Mouse (Mus musculus): ENCODE measurements around the gene Zfp541. TPM values are rescaled to one million over a fixed set of nuclear protein-coding genes. Genes with fewer than 3 reads are reported as not detected.

Zfp541 gene
- polyA plus RNA-seq, 1 experiment from 2014 or later = not detected

GRCm38 (mm10) chr7:16056459-16057135, 5.0 kb upstream of the Zfp541 start:
- Histone ChIP-seq H3K9me3 (replicated peaks; ENCODE audit: control insufficient read depth, low read length) (peaks cover 6% of the 10 kb centered on the region), H3K36me3 (ENCODE audit: control insufficient read depth, insufficient read depth) (no peaks in the 10 kb centered on the region), H3K9ac (ENCODE audit: low read length) (no peak overlapping the region), H3K4me2 (ENCODE audit: low read depth, low read length) (no peak overlapping the region), H3K27me3 (ENCODE audit: control insufficient read depth, insufficient read depth, low read length) (peaks cover 10% of the 10 kb centered on the region), H3K4me3 (ENCODE audit: low read length) (no peak overlapping the region), H3K4me1 (ENCODE audit: control insufficient read depth, insufficient read depth, low read length) (peaks cover 4% of the 10 kb centered on the region; the same call in 1 of the 2 replicates), H3K27ac (ENCODE audit: low read length) (no peak overlapping the region)
- no peak for ATAC-seq (replicated peaks; ENCODE audit: extremely low read depth, insufficient read depth, low FRiP score)
- 23% methylated on average over 5 of the region's 5 CpGs for WGBS

- Histone ChIP-seq H3K36me3 (ENCODE audit: control insufficient read depth, insufficient read depth) (no peaks in the 10 kb centered on the region), H3K9ac (ENCODE audit: low read length) (no peak overlapping the region), H3K27me3 (ENCODE audit: control insufficient read depth, insufficient read depth, low read length) (peaks cover 15% of the 10 kb centered on the region), H3K4me1 (ENCODE audit: control insufficient read depth, insufficient read depth, low read length) (0 out of 2 replicates have a peak, but pooled peaks cover under 1% of the 10 kb centered on the region), H3K4me3 (ENCODE audit: low read length) (no peak overlapping the region), H3K27ac (ENCODE audit: low read length) (no peak overlapping the region), H3K4me2 (ENCODE audit: low read depth, low read length) (no peak overlapping the region), H3K9me3 (replicated peaks; ENCODE audit: control insufficient read depth, low read length) (peaks cover 10% of the 10 kb centered on the region)
- 43% methylated on average over 2 of the region's 2 CpGs for WGBS
- ATAC-seq (replicated peaks; ENCODE audit: extremely low read depth, insufficient read depth, low FRiP score) = no peak
These were observed 4.5 kb upstream of the Zfp541 start for GRCm38 (mm10) chr7:16057136-16057534.

- ATAC-seq (replicated peaks; ENCODE audit: extremely low read depth, insufficient read depth, low FRiP score) = no peak
- no peak overlapping the region for H3K4me2 ChIP-seq (ENCODE audit: low read depth, low read length)
- H3K4me3 ChIP-seq (ENCODE audit: low read length) = no peak overlapping the region
- WGBS = 60% methylated on average over 15 of the region's 15 CpGs
- H3K9ac ChIP-seq (ENCODE audit: low read length) = no peak overlapping the region
- no peaks in the 10 kb centered on the region for H3K4me1 ChIP-seq (ENCODE audit: control insufficient read depth, insufficient read depth, low read length)
- H3K27me3 ChIP-seq (ENCODE audit: control insufficient read depth, insufficient read depth, low read length) = peaks cover 19% of the 10 kb centered on the region
- no peak overlapping the region for H3K27ac ChIP-seq (ENCODE audit: low read length)
- H3K36me3 ChIP-seq (ENCODE audit: control insufficient read depth, insufficient read depth) = no peaks in the 10 kb centered on the region
- H3K9me3 ChIP-seq (replicated peaks; ENCODE audit: control insufficient read depth, low read length) = peaks cover 11% of the 10 kb centered on the region
These were observed 446 bp downstream of the Zfp541 start for GRCm38 (mm10) chr7:16062099-16062420.

- ATAC-seq (replicated peaks; ENCODE audit: extremely low read depth, insufficient read depth, low FRiP score) = no peak
- Histone ChIP-seq H3K27me3 (ENCODE audit: control insufficient read depth, insufficient read depth, low read length) (peaks cover 19% of the 10 kb centered on the region), H3K4me2 (ENCODE audit: low read depth, low read length) (no peak overlapping the region), H3K36me3 (ENCODE audit: control insufficient read depth, insufficient read depth) (no peaks in the 10 kb centered on the region), H3K4me3 (ENCODE audit: low read length) (no peak overlapping the region), H3K9ac (ENCODE audit: low read length) (no peak overlapping the region), H3K27ac (ENCODE audit: low read length) (no peak overlapping the region), H3K9me3 (replicated peaks; ENCODE audit: control insufficient read depth, low read length) (peaks cover 11% of the 10 kb centered on the region), H3K4me1 (ENCODE audit: control insufficient read depth, insufficient read depth, low read length) (no peaks in the 10 kb centered on the region)
- WGBS = 32% methylated on average over 4 of the region's 4 CpGs
These were observed 1.9 kb downstream of the Zfp541 start for GRCm38 (mm10) chr7:16063490-16063889.

GRCm38 (mm10) chr7:16070846-16071245, 9.2 kb downstream of the Zfp541 start:
- Histone ChIP-seq H3K27ac (ENCODE audit: low read length) (no peak overlapping the region), H3K9ac (ENCODE audit: low read length) (no peak overlapping the region), H3K36me3 (ENCODE audit: control insufficient read depth, insufficient read depth) (no peaks in the 10 kb centered on the region), H3K9me3 (replicated peaks; ENCODE audit: control insufficient read depth, low read length) (no peaks in the 10 kb centered on the region), H3K27me3 (ENCODE audit: control insufficient read depth, insufficient read depth, low read length) (no peaks in the 10 kb centered on the region), H3K4me3 (ENCODE audit: low read length) (no peak overlapping the region), H3K4me1 (ENCODE audit: control insufficient read depth, insufficient read depth, low read length) (no peaks in the 10 kb centered on the region), H3K4me2 (ENCODE audit: low read depth, low read length) (no peak overlapping the region)
- ATAC-seq (replicated peaks; ENCODE audit: extremely low read depth, insufficient read depth, low FRiP score) = no peak

- Histone ChIP-seq H3K27ac (ENCODE audit: low read length) (no peak overlapping the region), H3K9ac (ENCODE audit: low read length) (no peak overlapping the region), H3K9me3 (replicated peaks; ENCODE audit: control insufficient read depth, low read length) (no peaks in the 10 kb centered on the region), H3K27me3 (ENCODE audit: control insufficient read depth, insufficient read depth, low read length) (0 out of 2 replicates have a peak, but pooled peaks cover 2% of the 10 kb centered on the region), H3K4me2 (ENCODE audit: low read depth, low read length) (no peak overlapping the region), H3K36me3 (ENCODE audit: control insufficient read depth, insufficient read depth) (no peaks in the 10 kb centered on the region), H3K4me1 (ENCODE audit: control insufficient read depth, insufficient read depth, low read length) (no peaks in the 10 kb centered on the region), H3K4me3 (ENCODE audit: low read length) (no peak overlapping the region)
- ATAC-seq (replicated peaks; ENCODE audit: extremely low read depth, insufficient read depth, low FRiP score) = no peak
- 77% methylated on average over 6 of the region's 6 CpGs for WGBS
These were observed 10.3 kb downstream of the Zfp541 start for GRCm38 (mm10) chr7:16071906-16072305.

GRCm38 (mm10) chr7:16079947-16080346, 18.3 kb downstream of the Zfp541 start:
- Histone ChIP-seq H3K36me3 (ENCODE audit: control insufficient read depth, insufficient read depth) (no peaks in the 10 kb centered on the region), H3K4me1 (ENCODE audit: control insufficient read depth, insufficient read depth, low read length) (no peaks in the 10 kb centered on the region), H3K9me3 (replicated peaks; ENCODE audit: control insufficient read depth, low read length) (no peaks in the 10 kb centered on the region), H3K27me3 (ENCODE audit: control insufficient read depth, insufficient read depth, low read length) (peaks cover 5% of the 10 kb centered on the region; the same call in 1 of the 2 replicates), H3K4me2 (ENCODE audit: low read depth, low read length) (no peak overlapping the region), H3K27ac (ENCODE audit: low read length) (no peak overlapping the region), H3K4me3 (ENCODE audit: low read length) (no peak overlapping the region), H3K9ac (ENCODE audit: low read length) (no peak overlapping the region)
- no peak for ATAC-seq (replicated peaks; ENCODE audit: extremely low read depth, insufficient read depth, low FRiP score)
- 40% methylated on average over 1 of the region's 1 CpGs for WGBS

- Histone ChIP-seq H3K4me3 (ENCODE audit: low read length) (no peak overlapping the region), H3K4me1 (ENCODE audit: control insufficient read depth, insufficient read depth, low read length) (no peaks in the 10 kb centered on the region), H3K9me3 (replicated peaks; ENCODE audit: control insufficient read depth, low read length) (no peaks in the 10 kb centered on the region), H3K4me2 (ENCODE audit: low read depth, low read length) (no peak overlapping the region), H3K27me3 (ENCODE audit: control insufficient read depth, insufficient read depth, low read length) (peaks cover 5% of the 10 kb centered on the region; the same call in 1 of the 2 replicates), H3K9ac (ENCODE audit: low read length) (no peak overlapping the region), H3K36me3 (ENCODE audit: control insufficient read depth, insufficient read depth) (no peaks in the 10 kb centered on the region), H3K27ac (ENCODE audit: low read length) (no peak overlapping the region)
- 58% methylated on average over 4 of the region's 4 CpGs for WGBS
- ATAC-seq (replicated peaks; ENCODE audit: extremely low read depth, insufficient read depth, low FRiP score) = no peak
These were observed 19.0 kb downstream of the Zfp541 start for GRCm38 (mm10) chr7:16080581-16080980.

- no peak overlapping the region for H3K27ac ChIP-seq (ENCODE audit: low read length)
- H3K9ac ChIP-seq (ENCODE audit: low read length) = no peak overlapping the region
- peaks cover 3% of the 10 kb centered on the region; the same call in 1 of the 2 replicates for H3K27me3 ChIP-seq (ENCODE audit: control insufficient read depth, insufficient read depth, low read length)
- H3K4me3 ChIP-seq (ENCODE audit: low read length) = no peak overlapping the region
- H3K4me2 ChIP-seq (ENCODE audit: low read depth, low read length) = no peak overlapping the region
- H3K4me1 ChIP-seq (ENCODE audit: control insufficient read depth, insufficient read depth, low read length) = no peaks in the 10 kb centered on the region
- no peaks in the 10 kb centered on the region for H3K36me3 ChIP-seq (ENCODE audit: control insufficient read depth, insufficient read depth)
- 39% methylated on average over 4 of the region's 4 CpGs for WGBS
- no peak for ATAC-seq (replicated peaks; ENCODE audit: extremely low read depth, insufficient read depth, low FRiP score)
- no peaks in the 10 kb centered on the region for H3K9me3 ChIP-seq (replicated peaks; ENCODE audit: control insufficient read depth, low read length)
These were observed 21.7 kb downstream of the Zfp541 start for GRCm38 (mm10) chr7:16083361-16083760.

All from heart, embryonic 16.5 days (tissue).